Mouse (Mus musculus) thymus, adult 18-20 months (tissue): ENCODE data around the gene Nfkbid.

Experiments
- DNase-seq, 2 experiments: peaks; one replicate each; pipeline ENCODE4 v3.0.0; 2022; ENCODE audit warnings: mixed read lengths in 2 of 2

Gene Nfkbid

GRCm38 (mm10) chr7:30430191-30430590, 8.7 kb downstream of the Nfkbid start:
- no peak for DNase-seq

GRCm38 (mm10) chr7:30431793-30432192, 10.3 kb downstream of the Nfkbid start:
- peak; percentile 36 to 58 for DNase-seq

GRCm38 (mm10) chr7:30434238-30434637, 12.7 kb downstream of the Nfkbid start:
- no peak for DNase-seq

- DNase-seq, result no peak
These were observed 13.2 kb downstream of the Nfkbid start for GRCm38 (mm10) chr7:30434701-30435100.

- no peak for DNase-seq
These were observed 13.6 kb downstream of the Nfkbid start for GRCm38 (mm10) chr7:30435156-30435555.

- no peak for DNase-seq
These were observed 15.3 kb downstream of the Nfkbid start for GRCm38 (mm10) chr7:30436879-30437278.

GRCm38 (mm10) chr7:30439734-30440133, 18.2 kb downstream of the Nfkbid start:
- no peak for DNase-seq

GRCm38 (mm10) chr7:30440697-30441096, 19.2 kb downstream of the Nfkbid start:
- DNase-seq, result no peak

GRCm38 (mm10) chr7:30443696-30444095, 22.2 kb downstream of the Nfkbid start:
- DNase-seq, result no peak

GRCm38 (mm10) chr7:30444154-30444970, 22.8 kb downstream of the Nfkbid start:
- DNase-seq, result no peak

- DNase-seq, result no peak
These were observed 23.6 kb downstream of the Nfkbid start, which contains the start of gene Aplp1 for GRCm38 (mm10) chr7:30444971-30445751. Gene Aplp1 (minus strand): TSS chr7:30445535.

- no peak for DNase-seq
These were observed 28.7 kb downstream of the Nfkbid start for GRCm38 (mm10) chr7:30450241-30450640.

GRCm38 (mm10) chr7:30453327-30453726, 31.8 kb downstream of the Nfkbid start:
- DNase-seq, result no peak

- DNase-seq, result no peak
These were observed 32.2 kb downstream of the Nfkbid start for GRCm38 (mm10) chr7:30453766-30454165.

GRCm38 (mm10) chr7:30454259-30454658, 32.7 kb downstream of the Nfkbid start:
- DNase-seq, result no peak

- no peak for DNase-seq
These were observed 35.0 kb downstream of the Nfkbid start for GRCm38 (mm10) chr7:30456487-30456886.

- no peak for DNase-seq
These were observed 35.5 kb downstream of the Nfkbid start for GRCm38 (mm10) chr7:30456911-30457628.

GRCm38 (mm10) chr7:30457629-30458330, 36.2 kb downstream of the Nfkbid start, which contains the start of the genes Kirrel2 and Nphs1:
Gene Kirrel2 (minus strand): TSS chr7:30457690.
Gene Nphs1 (plus strand): TSS chr7:30458315.
- no peak for DNase-seq

GRCm38 (mm10) chr7:30459484-30459883, 38.0 kb downstream of the Nfkbid start:
- no peak for DNase-seq

- no peak for DNase-seq
These were observed 42.0 kb downstream of the Nfkbid start for GRCm38 (mm10) chr7:30463568-30463967.

- DNase-seq, result no peak
These were observed 42.5 kb downstream of the Nfkbid start for GRCm38 (mm10) chr7:30463996-30464395.

- DNase-seq, result no peak
These were observed 43.3 kb downstream of the Nfkbid start for GRCm38 (mm10) chr7:30464816-30465300.
